Mouse (Mus musculus) left cerebral cortex, postnatal 10 days (tissue): Measurements from ENCODE around the gene Fam104a. TPM values are rescaled to one million over a fixed set of nuclear protein-coding genes. Genes with fewer than 3 reads are reported as not detected.

ENCODE experiments used
- DNase-seq, 2 experiments: peaks; one replicate each; pipeline ENCODE4 v3.0.0; 2021 to 2022; ENCODE audit warnings: low spot score in 2 of 2, mixed read lengths in 1 of 2; ENCODE audit errors: extremely low spot score in 1 of 2
- intact Hi-C: fragments of 180-260 bp; cut with DNase I; formaldehyde crosslinking; loops from one replicate; pipeline ENCODE4 v1.15.1; 2025
- total RNA-seq, 2 experiments: library from RNA; stranded (reverse); gene quantifications; 2 replicates each; pipeline ENCODE4 v1.2.3; 2021

Gene Fam104a
- total RNA-seq, 2 experiments from 2014 or later = 24.2 to 25.0 TPM

GRCm38 (mm10) chr11:113649353-113650210 is 34.4 kb downstream of the Fam104a start, which contains the start of gene Slc39a11:
Gene Slc39a11, minus strand, starts transcription at chr11:113650079.
- peak in 1 of 2 experiments; percentile 86 for DNase-seq
- intact Hi-C loops = no loop called here

DNA sequence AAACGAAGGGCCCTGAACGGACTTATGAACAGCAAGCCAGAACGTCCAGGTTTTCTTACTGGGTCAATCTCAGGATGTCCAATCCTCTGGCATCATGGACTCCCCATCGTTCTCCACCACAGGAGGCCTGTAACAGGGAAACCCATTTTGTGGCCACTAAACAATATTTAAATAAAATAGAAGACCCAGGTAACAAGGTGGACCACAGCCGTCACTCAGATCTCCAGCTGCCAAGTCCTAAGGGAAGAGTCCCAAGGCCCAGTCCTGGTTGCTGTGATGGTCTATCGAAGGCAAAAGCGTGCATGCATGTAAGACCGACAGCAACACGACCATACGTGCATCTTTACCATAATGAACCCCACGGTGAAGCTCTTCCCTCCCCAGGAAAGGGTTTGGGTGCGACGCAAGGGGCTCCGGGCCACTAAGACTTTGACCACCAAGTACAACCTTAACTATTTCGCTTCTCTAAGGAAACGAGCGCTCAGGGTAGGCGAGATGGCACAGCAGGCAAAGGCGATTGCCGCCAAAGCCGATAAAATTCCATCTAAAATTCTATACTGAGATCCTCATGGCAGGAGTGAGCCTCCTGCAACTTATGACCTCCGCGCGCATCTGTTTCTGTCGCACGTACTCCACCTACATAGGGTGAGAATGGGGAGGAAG is 35.1 kb downstream of the Fam104a start, which contains the start of gene Cog1:
TSS of gene Cog1 (plus strand) at position 480 of the 663 bp plus-strand sequence.
- no peak for DNase-seq
- intact Hi-C loops = no loop called here

- intact Hi-C loops = no loop called here
- peak; percentile 50 to 87 for DNase-seq
Measured at GRCm38 (mm10) chr11:113648152-113648551, 35.8 kb downstream of the Fam104a start.

GRCm38 (mm10) chr11:113645181-113645580 is 38.8 kb downstream of the Fam104a start:
- no peak for DNase-seq
- intact Hi-C loops = no loop called here

DNA sequence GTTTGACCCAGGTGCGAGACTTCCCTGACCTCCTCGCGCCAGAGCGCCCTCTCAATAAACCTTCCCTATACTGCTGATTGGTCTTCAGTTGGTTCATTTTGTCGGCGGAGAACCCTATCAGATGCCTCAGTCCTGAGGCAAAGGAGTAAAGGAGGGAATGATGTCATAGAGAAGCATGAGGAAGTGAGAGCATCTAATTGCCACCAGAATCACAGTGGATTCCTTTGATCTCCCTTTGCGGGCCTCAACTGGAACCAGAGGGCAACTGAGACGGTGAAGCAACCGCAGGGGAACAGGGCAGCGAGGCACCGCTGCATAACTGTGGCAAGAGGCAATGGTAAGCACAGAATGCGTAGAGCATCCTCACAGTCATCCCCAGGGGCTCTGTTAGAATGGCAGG is 45.3 kb downstream of the Fam104a start:
- DNase-seq = no peak
- intact Hi-C loops = no loop called here

- DNase-seq = no peak
- intact Hi-C loops = no loop called here
Measured at GRCm38 (mm10) chr11:113634699-113635121, 49.2 kb downstream of the Fam104a start.

- DNase-seq = no peak
- intact Hi-C loops = no loop called here
Measured at GRCm38 (mm10) chr11:113633398-113633797, 50.6 kb downstream of the Fam104a start.

- DNase-seq = no peak
- intact Hi-C loops = no loop called here
Measured at GRCm38 (mm10) chr11:113632303-113632702, 51.7 kb downstream of the Fam104a start.

- intact Hi-C loops = loop anchor here (2.0 kb wide), 1 partner anchor 335 kb away; no protein-coding TSS in a partner anchor
- DNase-seq = no peak
Measured at GRCm38 (mm10) chr11:113631862-113632261, 52.1 kb downstream of the Fam104a start.

- intact Hi-C loops = loop anchor here (2.0 kb wide), 1 partner anchor 335 kb away; no protein-coding TSS in a partner anchor
- DNase-seq = no peak
Measured at GRCm38 (mm10) chr11:113631302-113631701, 52.7 kb downstream of the Fam104a start.

DNA sequence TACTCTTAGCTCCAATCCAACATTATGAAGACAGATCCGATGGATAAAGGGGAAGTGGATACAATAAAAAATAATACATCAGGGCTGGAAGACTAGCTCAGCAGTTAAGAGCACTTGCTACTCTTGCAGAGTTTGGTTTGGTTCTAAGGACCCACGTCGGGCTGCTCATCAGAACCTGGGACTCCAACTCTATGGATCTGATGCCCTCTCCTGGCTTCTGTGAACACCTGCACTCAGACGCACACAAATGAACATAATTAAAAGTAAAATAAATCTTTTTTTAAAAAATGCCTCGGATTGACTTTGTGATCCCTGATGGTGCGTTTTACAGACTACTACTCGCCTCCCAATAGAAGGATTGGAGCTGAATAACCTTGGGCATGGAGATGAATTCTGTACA is 53.3 kb downstream of the Fam104a start:
- DNase-seq = no peak
- intact Hi-C loops = loop anchor here (2.0 kb wide), 1 partner anchor 334 kb away; no protein-coding TSS in a partner anchor

DNA sequence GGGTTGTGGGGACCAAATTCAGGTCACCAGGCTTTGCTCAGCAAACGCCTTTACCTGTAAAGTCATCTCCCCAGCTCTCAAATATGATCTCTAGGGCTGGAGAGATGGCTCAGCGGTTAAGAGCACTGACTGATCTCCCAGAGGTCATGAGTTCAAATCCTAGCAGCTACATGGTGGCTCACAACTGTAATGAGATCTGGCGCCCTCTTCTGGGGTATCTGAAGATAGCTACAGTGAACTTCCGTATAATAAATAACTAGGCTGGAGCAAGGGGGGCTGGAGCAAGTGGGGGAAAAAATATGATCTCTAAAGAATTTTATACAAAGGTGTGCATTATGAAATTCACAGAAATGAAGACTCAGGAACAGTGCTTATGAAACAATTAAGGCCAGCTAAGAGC is 56.2 kb downstream of the Fam104a start:
- intact Hi-C loops = no loop called here
- DNase-seq = no peak

DNA sequence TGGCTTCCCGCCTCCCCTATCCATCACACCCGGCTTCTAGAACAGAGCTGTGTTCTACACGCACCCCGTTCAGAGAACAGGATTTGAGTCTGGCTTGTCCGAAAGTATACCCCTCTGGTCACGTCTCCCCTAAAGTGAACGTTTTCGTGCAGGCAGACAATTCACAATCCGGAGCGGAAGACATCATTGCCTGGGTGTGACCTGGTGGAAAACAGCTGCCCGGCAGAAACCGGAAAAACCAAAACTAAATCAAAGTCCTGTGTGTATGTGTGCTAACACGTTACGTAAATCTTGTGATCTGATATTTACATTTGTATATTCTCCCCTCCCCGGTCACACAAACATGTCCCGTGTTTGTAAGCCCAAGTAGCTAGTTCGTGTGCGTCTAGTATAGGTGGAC is 58.5 kb downstream of the Fam104a start:
- no peak for DNase-seq
- intact Hi-C loops = no loop called here

GRCm38 (mm10) chr11:113622028-113622427 is 61.9 kb downstream of the Fam104a start:
- intact Hi-C loops = loop anchor here (5.0 kb wide), 1 partner anchor 445 kb away; no protein-coding TSS in a partner anchor
- no peak for DNase-seq

DNA sequence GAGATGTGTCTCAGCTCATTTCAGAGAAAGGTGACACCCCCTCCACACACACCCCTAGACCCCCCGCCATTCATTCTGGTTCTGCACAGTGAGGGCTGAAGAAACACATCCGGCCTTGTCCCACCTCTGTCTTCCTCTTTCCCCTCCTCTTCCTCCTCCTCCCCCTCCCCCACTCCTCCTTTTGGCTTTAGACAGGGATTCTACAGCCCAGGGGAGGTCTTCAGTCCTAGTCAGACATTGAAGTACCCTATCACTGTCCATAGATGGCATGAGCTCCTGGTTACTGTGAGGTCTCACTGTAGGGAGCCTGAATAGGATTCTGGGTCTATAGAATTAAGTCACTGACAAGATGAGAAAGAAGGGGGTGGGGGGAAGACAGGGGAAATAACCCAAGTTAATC is 63.0 kb downstream of the Fam104a start:
- intact Hi-C loops = loop anchor here (5.0 kb wide), 1 partner anchor 444 kb away; no protein-coding TSS in a partner anchor
- DNase-seq = no peak

DNA sequence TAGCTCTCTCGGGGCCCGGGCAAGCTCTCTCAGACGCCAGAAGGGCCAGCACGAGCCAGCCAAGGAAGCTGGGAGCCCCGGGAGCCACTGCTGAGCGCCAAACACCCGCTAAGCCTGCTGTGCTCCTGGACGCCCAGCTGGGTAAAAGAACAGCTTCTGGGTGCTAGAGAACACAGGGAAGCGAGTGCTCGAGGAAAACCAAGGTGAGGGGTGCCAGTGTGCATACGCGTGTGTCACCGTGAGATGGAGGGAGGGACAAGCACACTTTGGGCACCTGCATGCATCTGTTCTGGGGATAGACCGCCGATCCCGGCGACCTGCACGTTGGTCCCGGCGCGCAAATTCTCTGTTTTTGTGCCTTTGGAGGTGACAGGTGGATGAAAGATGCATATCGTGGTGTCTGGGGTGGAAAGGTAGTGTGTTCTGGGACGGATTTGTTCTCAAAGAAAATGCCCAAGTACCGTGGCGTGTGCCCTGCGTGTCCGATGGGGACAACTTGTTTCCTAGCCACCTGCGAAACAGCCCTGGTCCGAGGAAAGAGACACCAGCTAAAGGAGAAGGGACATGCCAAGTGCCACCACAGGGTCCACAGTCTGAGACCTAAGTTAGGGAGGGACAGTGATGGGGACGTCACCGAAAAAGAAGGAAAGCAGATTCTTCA is 64.4 kb downstream of the Fam104a start:
- DNase-seq = no peak
- intact Hi-C loops = loop anchor here (5.0 kb wide), 3 partner anchors 122 to 442 kb away; no protein-coding TSS in a partner anchor

DNA sequence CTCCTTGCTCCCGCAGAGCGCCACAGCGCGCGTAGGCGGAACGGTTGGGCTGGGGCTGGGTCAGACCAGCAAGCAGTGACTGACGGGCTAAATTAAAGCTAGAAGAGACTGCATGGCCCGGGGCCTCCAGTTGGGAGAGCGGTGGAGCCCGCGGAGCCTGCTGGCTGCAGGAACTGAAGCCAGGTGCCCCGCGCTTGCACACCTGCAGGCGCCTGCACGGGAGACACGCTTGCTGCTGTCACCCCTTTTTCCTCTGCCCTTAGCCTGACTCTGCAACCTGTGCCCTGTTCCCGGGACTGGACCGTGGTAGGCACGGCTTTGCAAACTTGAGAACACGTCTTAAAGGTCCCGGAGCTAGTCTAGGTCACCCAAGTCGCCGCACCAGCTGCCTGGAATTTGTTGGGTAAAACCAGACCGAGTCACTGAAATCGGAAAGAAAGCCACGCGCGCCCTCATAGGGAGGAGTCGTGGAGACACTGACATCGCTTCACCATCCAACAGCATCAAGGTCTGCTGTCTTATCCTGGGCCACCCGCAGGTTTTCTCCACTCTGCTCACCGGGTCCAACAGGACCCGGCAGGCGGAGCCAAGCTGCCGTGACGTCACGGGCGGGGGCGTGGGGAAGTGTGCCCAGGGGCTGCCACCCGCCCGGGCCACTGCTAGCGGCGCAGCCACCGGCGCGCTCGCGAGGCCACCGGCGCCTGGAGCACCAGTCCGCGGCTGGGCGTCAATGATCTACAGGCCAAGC is 65.1 kb downstream of the Fam104a start, which contains the start of gene Sstr2:
TSS of gene Sstr2 (plus strand) at position 671 of the 748 bp plus-strand sequence.
- peak; percentile 72 to 85 for DNase-seq
- intact Hi-C loops = loop anchor here (5.0 kb wide), 2 partner anchors 122 to 322 kb away; no protein-coding TSS in a partner anchor

GRCm38 (mm10) chr11:113618303-113618671 is 65.7 kb downstream of the Fam104a start:
- no peak for DNase-seq
- intact Hi-C loops = loop anchor here (5.0 kb wide), 2 partner anchors 121 to 321 kb away; no protein-coding TSS in a partner anchor
